Mouse (Mus musculus) erythroblast, embryonic 14.5 days (primary cell): Measurements from ENCODE around the gene Hcn1. TPM values are rescaled to one million over a fixed set of nuclear protein-coding genes. Genes with fewer than 3 reads are reported as not detected.

Source experiments
- H3K27me3 ChIP-seq: 2 replicates; pipeline ENCODE4 v1.6.1; 2012; ENCODE audit warnings: inconsistent platforms; ENCODE audit not compliant: control insufficient read depth
- H3K36me3 ChIP-seq: 2 replicates; pipeline ENCODE4 v1.6.1; 2012; ENCODE audit warnings: mild to moderate bottlenecking, inconsistent platforms; ENCODE audit not compliant: control insufficient read depth
- H3K4me1 ChIP-seq: 2 replicates; pipeline ENCODE4 v1.6.1; 2012; ENCODE audit warnings: inconsistent platforms; ENCODE audit not compliant: control insufficient read depth
- H3K4me3 ChIP-seq: replicated peaks from 2 replicates; pipeline ENCODE3; 2012; ENCODE audit warnings: moderate library complexity, mild to moderate bottlenecking, inconsistent platforms
- H3K9me3 ChIP-seq: 2 replicates; pipeline ENCODE4 v1.6.1; 2012; ENCODE audit warnings: low read length, inconsistent platforms, mixed read lengths; ENCODE audit not compliant: control insufficient read depth
- GATA1 ChIP-seq: IDR thresholded peaks from 2 replicates; pipeline ENCODE4 v1.6.1; 2012; ENCODE audit warnings: low read length, inconsistent platforms, mixed read lengths
- TAL1 ChIP-seq: IDR thresholded peaks from 3 replicates; pipeline ENCODE4 v1.6.1; 2012; ENCODE audit warnings: low read length, inconsistent platforms, mixed read lengths
- polyA plus RNA-seq: library from polyadenylated mRNA; stranded (reverse); fragments of >175 nt; gene quantifications from 2 replicates; pipeline ENCODE4 v1.2.3, GENCODE M21; 2012

Hcn1 gene
- polyA plus RNA-seq, 1 experiment: 0.01 TPM

GRCm38 (mm10) chr13:117604971-117605750 lies 3.0 kb downstream of the Hcn1 start:
- Histone ChIP-seq H3K4me1 (no peaks in the 10 kb centered on the region), H3K4me3 (no peak overlapping the region)

DNA sequence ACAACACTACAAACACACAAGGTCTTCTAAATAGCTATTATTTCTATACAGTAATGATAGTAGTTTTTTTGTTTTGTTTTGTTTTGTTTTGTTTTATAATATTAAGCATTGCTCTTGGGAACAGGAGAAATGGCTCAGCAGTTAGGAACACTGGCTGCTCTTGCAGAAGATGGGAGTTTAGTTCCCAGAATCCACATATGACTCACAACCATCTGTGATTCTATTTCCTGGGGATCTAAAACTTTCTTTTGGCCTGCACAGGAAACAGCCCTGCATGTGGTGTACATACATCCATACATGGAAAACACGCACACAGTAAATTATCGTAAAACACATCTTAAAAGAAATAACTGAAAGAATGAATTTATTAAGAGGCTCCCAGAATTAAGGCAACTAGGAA lies 9.8 kb downstream of the Hcn1 start:
- Histone ChIP-seq H3K27me3 (no peaks in the 10 kb centered on the region), H3K4me3 (no peak overlapping the region), H3K4me1 (no peaks in the 10 kb centered on the region), H3K36me3 (no peaks in the 10 kb centered on the region), H3K9me3 (no peaks in the 10 kb centered on the region)
- no peak for TF ChIP-seq TAL1
- no peak for TF ChIP-seq GATA1

More at GRCm38 (mm10) chr13:117604971-117605750, 3.0 kb downstream of the Hcn1 start:
- Histone ChIP-seq H3K27me3 (peaks cover 26% of the 10 kb centered on the region), H3K9me3 (no peaks in the 10 kb centered on the region), H3K36me3 (no peaks in the 10 kb centered on the region)
- TF ChIP-seq TAL1: no peak
- no peak for TF ChIP-seq GATA1

DNA sequence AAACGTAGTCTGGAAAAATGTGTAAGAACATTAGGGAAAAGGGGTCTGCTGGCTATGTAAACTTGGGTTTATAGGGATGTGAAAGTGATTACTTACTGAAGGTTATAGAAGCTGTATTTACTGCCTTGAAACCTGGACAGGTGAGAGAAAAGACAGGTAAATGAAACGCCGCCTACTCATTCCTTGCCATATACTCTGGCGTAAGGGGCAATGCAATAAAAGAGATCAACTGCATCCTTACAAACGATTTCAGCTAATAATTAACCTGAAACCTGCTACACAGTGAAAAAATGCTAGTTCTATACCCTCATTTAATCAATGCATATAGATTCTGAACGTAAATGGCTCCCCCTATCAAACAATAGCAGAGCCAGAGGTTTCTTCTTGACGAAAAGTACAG lies 17.4 kb downstream of the Hcn1 start:
- H3K4me1 ChIP-seq: no peaks in the 10 kb centered on the region
- no peaks in the 10 kb centered on the region for H3K36me3 ChIP-seq
- H3K4me3 ChIP-seq: no peak overlapping the region
- H3K27me3 ChIP-seq: no peaks in the 10 kb centered on the region
- no peaks in the 10 kb centered on the region; the same call in 1 of the 2 replicates for H3K9me3 ChIP-seq
- TF ChIP-seq GATA1 (no peak), TAL1 (no peak)

DNA sequence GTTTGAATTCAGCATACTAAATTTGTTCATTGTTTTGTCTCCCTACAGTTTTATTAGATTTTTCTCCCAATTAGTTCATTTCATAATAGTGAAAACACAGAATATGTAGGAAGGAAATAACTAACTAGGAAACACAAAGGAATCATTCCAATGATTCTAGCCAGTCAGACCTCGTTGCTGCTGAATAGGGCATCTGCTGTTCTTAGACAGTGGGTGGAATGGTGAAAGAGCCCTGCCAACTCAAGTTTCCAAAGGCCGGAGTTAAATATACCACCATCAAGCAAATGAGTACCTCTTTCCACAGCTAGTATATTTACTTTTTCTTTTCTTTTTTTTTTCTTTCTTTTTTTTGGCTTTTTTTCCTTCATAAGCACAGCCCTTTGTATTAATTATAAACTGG lies 55.4 kb downstream of the Hcn1 start:
- no peak overlapping the region for H3K4me3 ChIP-seq

GRCm38 (mm10) chr13:117658414-117659175 lies 56.5 kb downstream of the Hcn1 start:
- Histone ChIP-seq H3K27me3 (no peaks in the 10 kb centered on the region), H3K9me3 (peaks cover 1% of the 10 kb centered on the region; the same call in 1 of the 2 replicates), H3K36me3 (no peaks in the 10 kb centered on the region), H3K4me1 (no peaks in the 10 kb centered on the region), H3K4me3 (no peak overlapping the region)
- TF ChIP-seq TAL1 (no peak), GATA1 (no peak)

More for the DNA sequence above, 55.4 kb downstream of the Hcn1 start:
- Histone ChIP-seq H3K4me1 (no peaks in the 10 kb centered on the region), H3K36me3 (no peaks in the 10 kb centered on the region), H3K27me3 (no peaks in the 10 kb centered on the region), H3K9me3 (peaks cover 2% of the 10 kb centered on the region; the same call in 1 of the 2 replicates)
- no peak for TF ChIP-seq TAL1
- no peak for TF ChIP-seq GATA1

DNA sequence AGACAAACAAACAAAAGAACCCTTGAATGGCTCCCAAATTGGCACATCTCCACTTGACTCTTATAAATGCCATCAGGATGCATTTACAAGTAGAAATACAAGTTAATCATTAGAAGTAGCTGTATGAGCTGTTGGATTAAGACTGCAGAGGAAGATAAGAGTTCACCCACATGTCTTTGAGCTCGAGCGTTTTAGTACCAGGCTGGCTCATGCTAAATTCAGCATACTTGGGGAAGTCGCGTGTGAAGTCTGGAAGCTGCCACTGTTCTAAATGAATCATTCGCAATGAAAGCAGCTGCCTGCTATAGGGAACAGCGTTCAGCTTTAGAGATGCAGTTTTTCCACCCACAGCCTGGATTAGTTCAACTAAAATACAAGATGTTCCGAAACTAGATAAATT lies 57.4 kb downstream of the Hcn1 start:
- no peak for TF ChIP-seq TAL1
- TF ChIP-seq GATA1: no peak
- no peaks in the 10 kb centered on the region for H3K36me3 ChIP-seq
- H3K4me3 ChIP-seq: no peak overlapping the region
- H3K27me3 ChIP-seq: no peaks in the 10 kb centered on the region
- no peaks in the 10 kb centered on the region for H3K4me1 ChIP-seq
- H3K9me3 ChIP-seq: no peaks in the 10 kb centered on the region; the same call in 1 of the 2 replicates

DNA sequence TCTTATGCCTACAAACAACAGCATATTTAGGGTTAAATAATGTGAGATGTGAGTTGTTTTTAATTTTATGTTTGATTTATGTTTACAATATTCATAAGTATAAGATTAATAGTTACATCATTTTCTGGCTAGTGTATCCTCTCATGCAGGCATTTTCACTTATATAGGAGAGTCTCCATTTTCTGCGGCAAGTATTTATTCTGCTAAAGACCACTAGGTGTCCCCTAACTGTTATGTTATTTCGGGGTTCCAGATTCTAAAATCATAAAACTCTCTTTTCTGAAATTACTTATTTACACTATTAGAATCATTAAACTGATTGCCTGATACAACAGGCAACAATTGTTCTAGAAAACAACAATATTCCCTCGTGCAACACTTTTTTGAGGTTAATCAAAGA lies 60.5 kb downstream of the Hcn1 start:
- Histone ChIP-seq H3K27me3 (no peaks in the 10 kb centered on the region), H3K4me1 (no peaks in the 10 kb centered on the region), H3K9me3 (no peaks in the 10 kb centered on the region; the same call in 1 of the 2 replicates), H3K36me3 (no peaks in the 10 kb centered on the region), H3K4me3 (no peak overlapping the region)
- no peak for TF ChIP-seq GATA1
- TF ChIP-seq TAL1: no peak

GRCm38 (mm10) chr13:117669303-117669702 lies 67.2 kb downstream of the Hcn1 start:
- Histone ChIP-seq H3K9me3 (no peaks in the 10 kb centered on the region), H3K27me3 (no peaks in the 10 kb centered on the region), H3K4me1 (no peaks in the 10 kb centered on the region), H3K36me3 (no peaks in the 10 kb centered on the region), H3K4me3 (no peak overlapping the region)
- TF ChIP-seq GATA1: no peak
- no peak for TF ChIP-seq TAL1

DNA sequence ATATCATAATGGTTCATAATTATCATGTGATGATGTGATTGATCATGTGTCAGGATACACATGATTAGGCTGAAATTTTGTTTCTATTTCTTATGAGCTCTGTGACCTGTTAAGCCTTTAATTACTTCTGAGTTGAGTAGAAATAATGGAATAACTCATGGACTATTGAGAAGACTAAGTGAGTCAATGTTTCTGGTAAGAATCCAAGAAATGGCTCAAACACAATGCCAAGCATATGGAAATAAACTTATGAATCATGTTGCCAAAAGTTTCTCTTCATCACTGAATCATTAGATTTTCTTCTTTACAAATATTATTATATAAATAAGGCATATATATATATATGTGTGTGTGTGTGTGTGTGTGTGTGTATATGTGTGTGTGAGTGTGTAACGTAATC lies 69.7 kb downstream of the Hcn1 start:
- Histone ChIP-seq H3K27me3 (no peaks in the 10 kb centered on the region), H3K4me1 (no peaks in the 10 kb centered on the region), H3K4me3 (no peak overlapping the region), H3K36me3 (no peaks in the 10 kb centered on the region), H3K9me3 (peaks cover 3% of the 10 kb centered on the region; the same call in 1 of the 2 replicates)
- no peak for TF ChIP-seq TAL1
- TF ChIP-seq GATA1: no peak
